Mouse (Mus musculus) limb, embryonic 14.5 days (tissue): ENCODE data around the gene Ssr1. TPM values are rescaled to one million over a fixed set of nuclear protein-coding genes. Genes with fewer than 3 reads are reported as not detected.

Source experiments
- ATAC-seq: fragments of 200-750 bp; cut with Nextera tagmentation; 2 replicates; pipeline ENCODE4 v1.8.0; 2017; ENCODE audit warnings: low read depth, moderate number of reproducible peaks, moderate TSS enrichment; ENCODE audit not compliant: low FRiP score
- DNase-seq: peaks from one replicate; pipeline ENCODE4 v3.0.0-alpha.2; 2015; ENCODE audit warnings: low spot score
- H3K27ac ChIP-seq: fragments of 300-500 bp; sonication (generic); replicated peaks from 2 replicates; pipeline ENCODE4 v1.5.1; 2014; ENCODE audit warnings: low read depth, mild to moderate bottlenecking, low read length, moderate library complexity, mixed read lengths
- H3K27me3 ChIP-seq: fragments of 300-500 bp; sonication (generic); 2 replicates; pipeline ENCODE4 v1.6.1; 2014; ENCODE audit warnings: low read length, mixed read lengths; ENCODE audit not compliant: control insufficient read depth, insufficient read depth
- H3K36me3 ChIP-seq: fragments of 300-500 bp; sonication (generic); 2 replicates; pipeline ENCODE4 v1.6.1; 2014; ENCODE audit warnings: mild to moderate bottlenecking, low read length, moderate library complexity, mixed read lengths; ENCODE audit not compliant: control insufficient read depth, insufficient read depth
- H3K4me1 ChIP-seq: fragments of 300-500 bp; sonication (generic); 2 replicates; pipeline ENCODE4 v1.6.1; 2014; ENCODE audit warnings: antibody characterized with exemption, low read length, mixed read lengths; ENCODE audit not compliant: control insufficient read depth, insufficient read depth
- H3K4me2 ChIP-seq: fragments of 300-500 bp; sonication (generic); replicated peaks from 2 replicates; pipeline ENCODE4 v1.6.1; 2014; ENCODE audit warnings: low read depth, mild to moderate bottlenecking, low read length, moderate library complexity; ENCODE audit not compliant: severe bottlenecking
- H3K4me3 ChIP-seq: fragments of 300-500 bp; sonication (generic); replicated peaks from 2 replicates; pipeline ENCODE4 v1.5.1; 2014; ENCODE audit warnings: low read length
- H3K9ac ChIP-seq: fragments of 300-500 bp; sonication (generic); 2 replicates; pipeline ENCODE4 v1.6.1; 2014; ENCODE audit warnings: mild to moderate bottlenecking, low read depth, low read length, moderate library complexity; ENCODE audit not compliant: severe bottlenecking
- H3K9me3 ChIP-seq: fragments of 300-500 bp; sonication (generic); 2 replicates; pipeline ENCODE4 v1.6.1; 2016; ENCODE audit warnings: low read length; ENCODE audit not compliant: control insufficient read depth
- POLR2A ChIP-seq: fragments of 200-500 bp; IDR thresholded peaks from 2 replicates; pipeline ENCODE4 v1.8.0; 2012; ENCODE audit warnings: inconsistent platforms, mild to moderate bottlenecking, moderate library complexity, borderline replicate concordance; ENCODE audit not compliant: insufficient read depth, insufficient read length; ENCODE audit errors: extremely low read depth
- WGBS: fragments of 180-500 bp; shearing (Covaris S2); extraction: QIAGEN DNeasy Blood & Tissue Kit; methylation state at CpG from one replicate; pipeline ENCODE4 v1.1.7; 2014; 5-methylcytosine and 5-hydroxymethylcytosine counted together
- polyA plus RNA-seq, 2 experiments: library from polyadenylated mRNA; depleted of rRNA in 1 of 2; stranded (reverse) in 1 of 2; unstranded in 1 of 2; fragments of >200 nt; fragmentation: Nextera tagmentation in 1 of 2; extraction: Ambion mirVana in 1 of 2; gene quantifications; 2 replicates each; pipeline versions ENCODE4 v1.2.1 to v1.2.3; 2012 to 2014

The Ssr1 gene
- polyA plus RNA-seq, 2 experiments: 36.2 to 137 TPM

DNA sequence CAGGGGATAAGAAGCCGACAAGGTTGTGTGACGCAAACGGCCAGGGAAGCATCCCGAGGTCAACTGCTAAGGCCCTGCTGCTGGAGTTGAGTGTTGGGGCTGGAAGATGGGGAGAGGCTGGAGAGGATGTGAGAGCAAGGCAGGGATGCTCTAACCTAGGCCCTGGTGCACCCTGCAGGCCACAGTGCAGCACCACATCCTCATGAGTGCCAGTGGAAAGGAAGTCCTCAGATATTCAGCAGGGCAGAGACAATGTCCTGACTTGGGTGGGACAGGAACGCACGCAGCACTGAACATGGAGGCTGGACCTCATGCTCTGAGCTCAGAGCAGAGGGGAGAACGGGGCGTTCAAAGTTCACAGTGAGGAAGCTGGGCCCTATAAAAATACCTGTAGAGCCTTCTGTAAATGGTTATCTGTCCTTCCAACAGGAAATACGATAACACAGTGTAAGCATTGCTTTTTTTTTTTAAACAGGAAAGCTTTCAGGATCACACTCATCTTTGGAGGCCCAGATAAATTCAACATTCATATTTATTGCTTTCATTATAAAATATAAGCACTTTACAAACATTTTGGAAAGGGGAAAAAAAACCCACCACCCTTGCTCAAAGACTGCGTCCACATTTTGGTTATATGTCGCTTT is 23.0 kb downstream of the Ssr1 start:
- Histone ChIP-seq H3K27me3 (no peaks in the 10 kb centered on the region), H3K4me1 (peaks cover 14% of the 10 kb centered on the region), H3K36me3 (peaks cover 9% of the 10 kb centered on the region), H3K27ac (no peak overlapping the region), H3K9ac (no peak overlapping the region), H3K4me2 (no peak overlapping the region), H3K9me3 (no peaks in the 10 kb centered on the region), H3K4me3 (no peak overlapping the region)
- TF ChIP-seq POLR2A: no peak
- 80% methylated on average over 11 of the region's 11 CpGs for WGBS
- ATAC-seq (no peak), DNase-seq (no peak)

DNA sequence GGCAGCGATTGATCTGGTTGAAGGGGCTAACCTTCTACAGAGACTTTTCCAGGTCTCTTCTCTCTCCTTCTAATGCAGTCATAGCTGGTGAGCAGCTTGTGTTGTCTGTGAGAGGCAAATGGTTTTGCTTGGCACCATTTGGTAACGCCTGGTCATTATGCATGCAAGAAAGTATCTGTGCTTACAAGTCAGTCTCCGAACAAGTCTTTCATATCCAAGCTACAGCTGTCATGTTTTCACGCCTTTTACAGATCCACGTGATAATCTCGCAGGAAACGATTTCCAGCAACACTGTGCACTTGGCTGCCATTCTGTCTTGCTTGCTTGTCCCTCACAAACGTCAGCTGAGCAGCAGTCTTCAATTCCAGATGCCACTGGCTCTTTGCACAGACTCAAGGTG is 24.0 kb downstream of the Ssr1 start:
- no peak overlapping the region for H3K4me3 ChIP-seq
- no peak for DNase-seq
- no peaks in the 10 kb centered on the region for H3K27me3 ChIP-seq
- no peak overlapping the region for H3K4me2 ChIP-seq
- 51% methylated on average over 8 of the region's 8 CpGs for WGBS
- H3K4me1 ChIP-seq: peaks cover 14% of the 10 kb centered on the region
- no peak for TF ChIP-seq POLR2A
- no peaks in the 10 kb centered on the region for H3K9me3 ChIP-seq
- ATAC-seq: no peak
- peaks cover 4% of the 10 kb centered on the region; the same call in 1 of the 2 replicates for H3K36me3 ChIP-seq
- H3K9ac ChIP-seq: no peak overlapping the region
- no peak overlapping the region for H3K27ac ChIP-seq

DNA sequence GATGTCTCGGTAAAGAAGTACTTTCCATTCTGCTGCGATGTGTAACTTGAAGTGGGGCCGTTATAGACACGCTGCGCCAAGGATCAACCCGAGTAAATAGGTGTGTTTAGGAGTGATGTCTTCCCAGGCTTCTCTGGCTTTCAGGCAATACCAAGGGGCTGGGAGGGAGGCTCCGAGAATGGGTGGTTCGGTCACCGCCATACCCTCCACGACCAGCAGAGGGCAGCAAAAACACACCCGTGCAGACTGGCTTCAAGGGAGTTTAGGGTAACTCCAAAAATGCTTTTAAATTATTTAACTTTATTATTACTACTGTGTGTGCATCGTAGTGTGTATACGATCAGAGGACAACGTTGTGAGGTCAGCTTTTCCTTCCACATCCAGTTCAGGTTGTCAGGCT is 24.7 kb downstream of the Ssr1 start:
- H3K4me2 ChIP-seq: no peak overlapping the region
- H3K4me3 ChIP-seq: no peak overlapping the region
- H3K36me3 ChIP-seq: peaks cover 4% of the 10 kb centered on the region; the same call in 1 of the 2 replicates
- H3K9me3 ChIP-seq: no peaks in the 10 kb centered on the region
- DNase-seq (peak; percentile 81), ATAC-seq (0 out of 2 replicates have a peak, but pooled peaks have one; percentile 5)
- no peak for TF ChIP-seq POLR2A
- no peaks in the 10 kb centered on the region for H3K27me3 ChIP-seq
- H3K9ac ChIP-seq: no peak overlapping the region
- WGBS: 10% methylated on average over 14 of the region's 14 CpGs
- no peak overlapping the region for H3K27ac ChIP-seq
- peaks cover 19% of the 10 kb centered on the region for H3K4me1 ChIP-seq

DNA sequence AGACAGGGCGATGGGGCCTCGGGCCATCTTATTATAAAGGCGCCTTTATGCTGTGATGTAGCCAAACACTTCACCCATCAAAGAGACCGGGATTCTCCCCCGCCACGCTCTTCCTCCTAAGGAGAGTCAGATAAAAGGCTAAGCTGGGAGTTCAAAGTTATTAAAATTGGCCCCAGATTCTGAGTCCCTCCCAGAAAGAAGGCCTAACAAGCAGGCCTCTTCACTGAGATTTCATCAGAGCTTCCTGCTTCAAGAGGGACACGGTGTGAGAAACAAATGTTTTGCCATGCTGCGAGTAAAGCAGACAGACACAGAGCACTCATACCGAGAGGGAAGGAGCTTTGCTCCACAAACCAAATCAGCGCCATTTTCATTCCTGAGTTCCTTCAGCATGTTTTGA is 26.5 kb downstream of the Ssr1 start:
- H3K27ac ChIP-seq: no peak overlapping the region
- no peaks in the 10 kb centered on the region for H3K9me3 ChIP-seq
- DNase-seq (no peak), ATAC-seq (no peak)
- H3K27me3 ChIP-seq: no peaks in the 10 kb centered on the region
- H3K9ac ChIP-seq: no peak overlapping the region
- H3K4me3 ChIP-seq: no peak overlapping the region
- H3K36me3 ChIP-seq: peaks cover 4% of the 10 kb centered on the region; the same call in 1 of the 2 replicates
- no peak for TF ChIP-seq POLR2A
- H3K4me2 ChIP-seq: no peak overlapping the region
- peaks cover 22% of the 10 kb centered on the region for H3K4me1 ChIP-seq
- 53% methylated on average over 10 of the region's 10 CpGs for WGBS

DNA sequence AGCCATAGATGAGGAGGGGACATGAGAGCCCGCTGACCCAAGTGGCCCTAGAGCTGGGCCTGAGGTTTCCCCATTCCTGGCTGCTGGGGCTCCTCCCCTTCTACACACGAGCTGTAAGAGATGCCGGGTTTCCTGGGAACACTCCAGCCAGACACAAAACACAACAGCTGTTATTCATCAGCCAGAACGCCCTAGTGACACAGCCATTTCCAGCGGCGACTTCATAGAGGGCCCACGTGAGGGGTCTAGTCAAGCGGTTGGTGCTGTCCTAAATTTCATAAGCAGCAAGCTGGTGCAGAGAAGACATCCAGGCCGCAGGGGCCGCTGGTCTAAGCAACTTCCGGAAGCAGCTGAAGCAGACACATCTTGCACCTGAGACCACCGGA is 27.0 kb downstream of the Ssr1 start:
- no peak overlapping the region for H3K9ac ChIP-seq
- no peaks in the 10 kb centered on the region for H3K9me3 ChIP-seq
- DNase-seq (peak; percentile 68), ATAC-seq (peak; percentile 60)
- peaks cover 4% of the 10 kb centered on the region; the same call in 1 of the 2 replicates for H3K36me3 ChIP-seq
- no peak for TF ChIP-seq POLR2A
- H3K4me1 ChIP-seq: peaks cover 22% of the 10 kb centered on the region
- no peak overlapping the region for H3K4me3 ChIP-seq
- WGBS: 20% methylated on average over 12 of the region's 12 CpGs
- 0 out of 2 replicates have a peak overlapping the region, but pooled peaks have one; percentile 8 for H3K27ac ChIP-seq
- H3K4me2 ChIP-seq: no peak overlapping the region; the same call in 1 of the 2 replicates
- no peaks in the 10 kb centered on the region for H3K27me3 ChIP-seq
